In the genomic region with DNA sequence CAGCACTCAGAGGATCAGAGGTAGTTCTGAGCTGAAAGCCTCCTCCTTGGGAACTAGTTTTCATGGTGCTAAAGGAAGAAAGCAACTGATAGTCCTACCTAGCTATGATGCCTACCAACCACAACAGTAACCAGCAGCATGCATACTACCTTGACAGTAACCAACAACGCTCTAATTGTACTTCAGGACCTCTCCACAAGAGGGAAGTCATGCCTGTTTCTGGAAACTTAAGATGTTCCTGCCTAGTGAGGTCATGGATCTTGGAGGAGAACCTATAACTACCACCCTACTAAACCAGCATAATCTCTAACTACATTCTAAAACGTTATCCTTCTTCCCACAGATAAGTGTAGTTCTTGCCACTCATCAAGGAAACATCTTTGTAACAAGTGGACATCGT, we compare ENCODE assay signal across 10 mouse cellular contexts. TPM values are rescaled to one million over a fixed set of nuclear protein-coding genes. Genes with fewer than 3 reads are reported as not detected.
DNase-seq lines count a peak whose midpoint lies in the region; TF ChIP-seq lines count a peak whose summit lies in the region.
"Had no signal": no experiment of that assay in that cellular context is flagged by ENCODE, and none has a peak within 500 bp of the region (broad histone marks: within the 10 kb centered on the region; RNA-seq: fewer than 3 reads in every experiment).

No protein-coding gene starts in this region.

- H3K27ac ChIP-seq in CH12.LX (ENCODE audit: insufficient read depth, low read depth) = no peak overlapping the region
- no peak overlapping the region for H3K27ac ChIP-seq in cortical plate, adult 2 months (ENCODE audit: insufficient read depth, low read length)
- H3K27ac ChIP-seq: heart, embryonic 13.5 days had no signal

- H3K79me2 ChIP-seq in CH12.LX (replicated peaks; ENCODE audit: control insufficient read depth, extremely low read depth, insufficient read depth, poor library complexity, severe bottlenecking) = peaks cover 15% of the 10 kb centered on the region

- peaks cover 1% of the 10 kb centered on the region for H3K27me3 ChIP-seq in CH12.LX (replicated peaks)

- H3K9me3 ChIP-seq in CH12.LX (replicated peaks; ENCODE audit: low read length) = no peaks in the 10 kb centered on the region
- H3K9me3 ChIP-seq: heart, embryonic 13.5 days had no signal

- DNase-seq in cerebellum, postnatal 10 days = peak; percentile 44 to 53
- no peak for DNase-seq in cerebellum, adult 11 months
- peak; percentile 17 for DNase-seq in kidney, postnatal 14 days
- no peak for DNase-seq in kidney, adult 11 months
- peak; percentile 47 for DNase-seq in CH12.LX (ENCODE audit: extremely low read depth)
- DNase-seq in spleen, postnatal 10 days (ENCODE audit: low spot score in 2 of 2) = no peak
- DNase-seq in urinary bladder, postnatal 36 days (ENCODE audit: low spot score in 2 of 2) = no peak
- DNase-seq: spleen, adult 18-20 months had no signal

- no peak overlapping the region for H3K4me3 ChIP-seq in CH12.LX (replicated peaks in 1 of 3; ENCODE audit: low read depth in 2 of 3, low read length in 2 of 3, poor library complexity in 1 of 3)
- H3K4me3 ChIP-seq in cortical plate, adult 2 months (ENCODE audit: insufficient read depth, low read length) = no peak overlapping the region
- H3K4me3 ChIP-seq: heart, embryonic 13.5 days had no signal

- peak; percentile 49 to 60 for TF ChIP-seq CTCF in CH12.LX (conservative IDR thresholded peaks at IDR 0.05 in 1 of 2, IDR thresholded peaks at IDR 0.05 in 1 of 2; ENCODE audit: low read depth in 2 of 2, low read length in 2 of 2)
- peak; percentile 31; the same call in 1 of the 2 replicates for TF ChIP-seq CTCF in cortical plate, adult 2 months (IDR thresholded peaks at IDR 0.05; ENCODE audit: extremely low read depth, insufficient read depth, low read length)

- dilution Hi-C loops in CH12.LX (cut with MboI; ENCODE audit: extremely low pct_ligation_motif_present, extremely low pct_unique_long_range_greater_than_20kb, low sequenced_read_pairs) = no loop called here

- H3K36me3 ChIP-seq in CH12.LX (replicated peaks in 1 of 2; ENCODE audit: control insufficient read depth in 1 of 2, insufficient read depth in 1 of 2, low read length in 1 of 2) = peaks cover 11 to 20% of the 10 kb centered on the region in 2 experiments

- peak; percentile 20 for TF ChIP-seq RAD21 in CH12.LX (IDR thresholded peaks at IDR 0.05; ENCODE audit: low read depth, low read length)

- TF ChIP-seq EP300 in CH12.LX (IDR thresholded peaks at IDR 0.05; ENCODE audit: low read length) = no peak

- in situ Hi-C loops in CH12.LX (cut with MboI; ENCODE audit: low pct_ligation_motif_present, low pct_unique_long_range_greater_than_20kb, low sequenced_read_pairs) = no loop called here

- H3K9ac ChIP-seq in CH12.LX (ENCODE audit: insufficient read depth, low read depth) = no peak overlapping the region
- H3K9ac ChIP-seq: heart, embryonic 13.5 days had no signal

- no peak overlapping the region for H3K4me2 ChIP-seq in CH12.LX (ENCODE audit: insufficient read depth, low read depth, poor library complexity, severe bottlenecking)
- H3K4me2 ChIP-seq: heart, embryonic 13.5 days had no signal

- no peak for TF ChIP-seq POLR2A in CH12.LX (IDR thresholded peaks at IDR 0.05; ENCODE audit: low read depth, low read length)
- TF ChIP-seq POLR2A in cortical plate, adult 2 months (IDR thresholded peaks at IDR 0.05; ENCODE audit: extremely low read depth, insufficient read depth, low read length) = no peak

- H3K4me1 ChIP-seq in CH12.LX (ENCODE audit: control insufficient read depth in 1 of 2, insufficient read depth in 2 of 2) = peaks cover 6 to 14% of the 10 kb centered on the region in 2 experiments; a peak in 3 of 4 replicates
- H3K4me1 ChIP-seq in cortical plate, adult 2 months (ENCODE audit: control insufficient read depth, insufficient read depth, low read length) = no peaks in the 10 kb centered on the region

TF ChIP-seq in CH12.LX, 34 proteins besides CTCF, POLR2A, EP300 and RAD21:
- TF ChIP-seq SMC3 (IDR thresholded peaks at IDR 0.05; ENCODE audit: low read depth, low read length) (peak; percentile 34), IRF4 (IDR thresholded peaks at IDR 0.05; ENCODE audit: low read depth, low read length) (no peak), CHD2 (IDR thresholded peaks at IDR 0.05; ENCODE audit: low read length) (no peak)
TF ChIP-seq in CH12.LX: peak in this region for 1.

RNA-seq across cellular contexts. Expression of gene Mrpl9, which starts 1.9 kb away (rescaled TPM):
- total RNA-seq in CH12.LX (2012; rRNA removed) (114 and 128 TPM in 2 replicates), CH12.LX (2014; rRNA removed) (110 and 111 TPM in 2 replicates)
- polyA plus RNA-seq in CH12.LX (2012; ENCODE audit: insufficient read length, low read depth) = 104 and 119 TPM in 2 replicates
- polyA plus RNA-seq in cortical plate, adult 2 months (2012; rRNA removed) = 46.0 and 47.9 TPM in 2 replicates

RNA-seq across cellular contexts. Expression of gene Oaz3, which starts 2.5 kb away (rescaled TPM):
- total RNA-seq in CH12.LX (2012; rRNA removed) (0.51 and 0.80 TPM in 2 replicates), CH12.LX (2014; rRNA removed) (not detected in 2 replicates)
- 0.29 and 0.71 TPM in 2 replicates for polyA plus RNA-seq in CH12.LX (2012; ENCODE audit: insufficient read length, low read depth)
- 0.15 and 0.25 TPM in 2 replicates for polyA plus RNA-seq in cortical plate, adult 2 months (2012; rRNA removed)

RNA-seq across cellular contexts. Expression of gene Tdrkh, which starts 28.1 kb away (rescaled TPM):
- total RNA-seq in CH12.LX (2012; rRNA removed) (not detected in 2 replicates), CH12.LX (2014; rRNA removed) (not detected in 2 replicates)
- polyA plus RNA-seq in CH12.LX (2012; ENCODE audit: insufficient read length, low read depth) = not detected in 2 replicates
- 15.2 and 15.5 TPM in 2 replicates for polyA plus RNA-seq in cortical plate, adult 2 months (2012; rRNA removed)

RNA-seq across cellular contexts. Expression of gene Celf3, which starts 36.9 kb away (rescaled TPM):
- total RNA-seq in CH12.LX (2012; rRNA removed) (0.13 and 0.21 TPM in 2 replicates), CH12.LX (2014; rRNA removed) (not detected in 2 replicates)
- 0.56 and 0.70 TPM in 2 replicates for polyA plus RNA-seq in CH12.LX (2012; ENCODE audit: insufficient read length, low read depth)
- polyA plus RNA-seq in cortical plate, adult 2 months (2012; rRNA removed) = 314 and 357 TPM in 2 replicates

RNA-seq across cellular contexts. Expression of gene Riiad1, which starts 39.0 kb away (rescaled TPM):
- not detected in 2 replicates for total RNA-seq in CH12.LX (2012; rRNA removed)
- total RNA-seq in CH12.LX (2014; rRNA removed) = not detected in 2 replicates
- not detected in 2 replicates for polyA plus RNA-seq in CH12.LX (2012; ENCODE audit: insufficient read length, low read depth)
- 3.2 and 4.1 TPM in 2 replicates for polyA plus RNA-seq in cortical plate, adult 2 months (2012; rRNA removed)

Comparison
In these comparisons a context has a peak if more than half of its experiments do, and no peak if none do; other contexts are left out.
1. DNase-seq: peak in cerebellum, postnatal 10 days (2 of 2), kidney, postnatal 14 days (single experiment) and CH12.LX (single experiment); none in cerebellum, adult 11 months (single experiment), kidney, adult 11 months (single experiment), spleen, postnatal 10 days (0 of 2) and urinary bladder, postnatal 36 days (0 of 2).
2. RNA of gene Tdrkh, which starts 28.1 kb away (polyA plus RNA-seq): 15.2 to 15.5 TPM in cortical plate, adult 2 months; not detected in CH12.LX; every median in the first group is over 10 times any median in the second.